Mouse (Mus musculus) lung, postnatal 25 days (tissue): ENCODE results near the gene Zfp609.
"Not testable (repeated sequence)": the region's sequence is repeated elsewhere in the genome, so short reads cannot be mapped to it uniquely, and the experiment has no call there.

Source experiments
- DNase-seq: peaks from one replicate; pipeline ENCODE4 v3.0.0; 2022; ENCODE audit warnings: low spot score

Zfp609 gene

DNA sequence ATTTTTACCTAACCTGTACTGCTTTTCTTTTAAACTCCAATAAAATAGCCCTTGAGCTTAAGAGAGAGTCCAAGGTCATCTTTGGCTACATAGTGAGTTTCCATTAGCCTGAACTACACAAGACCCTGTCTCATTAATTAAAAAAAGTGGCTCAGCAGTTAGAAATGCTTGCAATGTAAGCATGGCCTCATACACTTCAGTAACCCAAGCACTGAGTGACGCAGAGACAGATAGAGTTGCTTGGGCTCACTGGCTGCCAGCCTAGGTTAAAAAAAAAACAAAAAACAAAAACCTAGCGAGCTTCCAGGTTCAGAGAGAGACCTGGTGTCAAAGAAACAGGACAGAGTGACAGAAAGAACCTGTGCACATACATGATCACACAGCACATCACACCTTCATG lies 14.5 kb downstream of the Zfp609 start:
- DNase-seq, result no peak

- no peak for DNase-seq
These were observed 15.6 kb downstream of the Zfp609 start for GRCm38 (mm10) chr9:65811784-65812183.

DNA sequence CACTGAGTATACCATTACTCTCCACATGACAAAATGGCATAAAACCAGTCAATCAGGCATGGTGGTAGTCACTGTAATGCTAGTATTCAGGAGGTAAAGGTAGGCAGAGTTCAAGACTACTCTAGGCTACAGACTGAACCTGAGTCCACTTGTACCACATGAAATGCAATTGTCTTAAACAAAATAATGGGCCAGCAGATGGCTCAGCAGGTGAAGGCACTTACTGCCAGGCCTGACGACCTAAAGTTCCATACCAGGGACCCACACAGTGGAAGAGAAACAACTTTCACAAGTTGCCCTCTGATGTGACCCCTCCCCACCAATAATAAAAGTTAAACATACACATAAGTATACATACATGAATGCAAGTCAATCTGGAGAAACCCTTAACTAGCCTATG lies 19.5 kb downstream of the Zfp609 start:
- no peak for DNase-seq

- DNase-seq, result no peak
These were observed 20.1 kb downstream of the Zfp609 start for GRCm38 (mm10) chr9:65807251-65807650.

GRCm38 (mm10) chr9:65799770-65800169 lies 27.6 kb downstream of the Zfp609 start:
- DNase-seq, result no peak

DNA sequence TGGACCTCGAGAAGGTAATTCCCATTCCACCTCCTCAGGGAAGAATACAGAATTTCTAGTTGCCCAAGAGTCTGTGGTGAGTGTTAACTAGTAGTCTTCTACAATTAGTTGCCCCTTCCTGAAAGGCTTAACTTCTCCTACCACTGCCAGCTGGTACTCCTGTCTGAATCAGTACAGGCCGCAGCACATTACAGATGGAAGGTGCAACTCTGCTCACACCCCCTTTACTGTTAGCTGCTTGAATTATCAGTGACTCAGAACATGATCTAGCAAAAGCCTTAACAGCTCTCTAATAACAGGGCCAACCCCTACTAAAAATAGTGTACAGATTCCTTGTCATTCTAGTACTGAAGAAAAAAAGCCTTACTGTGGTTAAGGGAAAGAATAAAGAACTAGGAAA lies 31.7 kb downstream of the Zfp609 start:
- DNase-seq, result no peak

DNA sequence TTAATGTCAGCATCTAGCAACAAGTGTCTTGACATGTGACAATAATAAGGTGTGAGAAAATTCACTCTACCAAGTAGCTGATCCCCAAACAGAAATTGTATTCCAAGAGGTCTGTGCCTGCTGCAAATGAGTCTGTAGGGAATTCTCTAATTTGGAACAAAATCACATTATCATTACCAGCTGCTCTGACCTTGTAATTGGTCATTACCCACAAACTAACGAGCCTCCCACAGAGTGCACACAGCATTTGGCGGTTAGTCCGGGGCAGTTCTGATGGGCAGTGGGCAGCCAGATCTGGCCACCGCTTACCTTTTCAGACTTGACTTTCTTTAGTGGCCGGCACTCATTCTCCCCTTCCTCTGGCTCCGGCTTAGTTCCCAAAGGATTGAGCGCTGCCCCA lies 33.1 kb downstream of the Zfp609 start:
- DNase-seq, result no peak

GRCm38 (mm10) chr9:65793506-65793905 lies 33.9 kb downstream of the Zfp609 start:
- DNase-seq, result no peak

DNA sequence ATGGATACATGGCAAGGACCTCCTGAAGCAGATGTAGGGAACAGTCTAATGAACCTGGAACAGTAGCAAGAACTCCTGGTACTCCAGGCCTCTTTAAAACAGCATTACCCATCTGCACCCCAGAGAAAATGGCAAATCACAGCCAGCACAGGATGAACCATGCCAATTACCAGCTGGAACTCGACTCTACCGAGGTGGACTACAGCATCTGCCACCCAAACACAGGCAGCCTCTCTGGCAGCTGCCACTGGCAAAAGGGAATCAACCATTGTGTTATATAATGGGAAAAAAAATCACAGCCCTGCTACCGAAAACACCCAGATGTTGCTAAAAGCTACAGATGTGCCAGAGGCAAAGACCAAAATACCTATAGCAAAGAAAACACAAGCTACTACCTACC lies 34.3 kb downstream of the Zfp609 start:
- no peak for DNase-seq

DNA sequence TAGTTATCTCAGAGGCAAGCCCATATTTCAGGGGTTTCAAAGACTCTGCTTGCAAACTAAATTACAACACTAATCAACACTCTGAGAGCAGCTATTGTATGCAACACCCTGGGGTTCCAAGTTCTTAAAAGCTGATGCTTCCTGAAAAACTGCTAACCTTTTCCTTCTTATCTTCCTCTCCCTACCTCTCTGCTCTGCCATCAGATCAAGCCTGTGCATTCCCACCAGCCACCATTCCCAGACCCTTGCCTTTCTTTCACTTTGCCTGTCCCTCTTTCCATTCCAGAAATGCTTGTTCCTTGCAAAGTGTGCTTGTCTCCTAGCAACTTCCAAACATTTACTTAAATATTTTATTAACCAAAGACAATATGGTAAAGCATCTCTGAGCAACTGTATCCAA lies 35.5 kb downstream of the Zfp609 start:
- peak; percentile 26 for DNase-seq

GRCm38 (mm10) chr9:65791106-65791505 lies 36.3 kb downstream of the Zfp609 start:
- DNase-seq, result no peak

- peak; percentile 59 for DNase-seq
These were observed 37.6 kb downstream of the Zfp609 start for GRCm38 (mm10) chr9:65789788-65790187.

GRCm38 (mm10) chr9:65788556-65788955 lies 38.8 kb downstream of the Zfp609 start:
- DNase-seq, result no peak

- no peak for DNase-seq
These were observed 39.5 kb downstream of the Zfp609 start for GRCm38 (mm10) chr9:65787829-65788344.

DNA sequence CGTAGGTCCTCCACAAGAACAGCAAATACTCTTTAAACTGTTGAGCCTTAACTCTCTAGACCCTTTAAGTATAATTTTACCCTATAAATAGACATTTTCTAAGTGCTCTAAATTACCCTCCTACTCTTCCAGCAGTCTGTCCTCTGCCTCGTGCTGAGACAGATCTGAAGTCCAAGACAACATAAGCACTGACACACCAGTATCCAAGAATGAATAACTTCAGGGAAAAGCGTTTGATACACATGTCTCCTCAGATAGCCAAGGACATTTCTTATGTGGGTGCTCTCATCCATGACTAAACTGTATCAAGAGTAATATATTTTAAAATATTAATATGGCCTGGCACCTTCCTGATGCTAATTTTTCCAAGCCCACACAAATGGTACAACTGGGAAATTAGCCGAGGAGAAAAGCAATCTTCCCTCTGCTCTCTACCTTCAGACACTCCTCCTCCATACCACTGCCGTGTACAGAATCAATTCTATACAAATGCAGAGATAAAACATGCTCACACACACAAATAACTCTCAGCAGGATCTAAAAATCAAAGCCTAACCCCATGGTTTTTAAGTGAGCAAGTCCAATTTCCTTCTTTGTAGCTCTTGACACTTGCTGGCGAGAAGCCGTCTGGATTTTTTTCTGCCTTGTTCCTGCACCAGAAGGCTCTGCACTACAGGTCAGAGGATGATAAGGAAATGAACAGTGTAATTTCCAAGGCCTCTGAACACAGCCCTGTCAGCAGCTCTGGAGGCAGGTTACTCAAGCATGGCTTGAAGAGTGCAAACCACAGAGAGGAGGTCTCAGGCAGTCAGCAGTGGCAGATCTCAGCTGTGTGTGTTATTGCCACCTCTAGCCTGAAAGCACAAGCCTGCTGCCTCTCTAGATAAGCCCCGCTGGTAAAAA lies 40.2 kb downstream of the Zfp609 start:
- peak; percentile 43 for DNase-seq

DNA sequence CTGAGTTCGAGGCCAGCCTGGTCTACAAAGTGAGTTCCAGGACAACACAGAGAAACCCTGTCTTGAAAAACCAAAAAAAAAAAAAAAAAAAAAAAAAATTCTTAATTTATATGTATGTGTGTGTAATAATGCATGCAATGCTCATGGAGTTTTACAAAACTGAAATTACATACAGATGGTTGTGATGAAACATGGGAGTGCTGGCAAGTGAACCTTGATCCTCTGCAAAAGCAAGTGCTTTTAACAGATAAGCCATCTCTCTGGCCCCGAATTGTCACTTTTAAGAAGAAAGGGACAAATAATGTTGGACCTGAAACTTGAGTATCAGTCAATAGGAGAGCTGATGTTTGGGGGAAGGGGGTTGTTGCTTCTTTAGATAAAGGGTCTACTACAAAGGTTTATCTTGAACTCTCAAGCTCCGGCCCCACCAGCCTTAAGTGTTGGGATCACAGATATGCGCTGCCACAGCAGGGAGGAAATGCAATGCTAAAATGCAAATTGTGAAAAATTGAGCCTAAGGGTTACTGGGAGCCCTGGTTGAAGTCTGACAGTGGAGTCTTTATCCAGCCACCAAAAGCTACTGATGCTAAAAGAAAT lies 41.5 kb downstream of the Zfp609 start:
- DNase-seq, result no peak

GRCm38 (mm10) chr9:65779619-65780018 lies 47.7 kb downstream of the Zfp609 start:
- not testable (repeated sequence) for DNase-seq

- DNase-seq, result no peak
These were observed 50.4 kb downstream of the Zfp609 start for GRCm38 (mm10) chr9:65776874-65777432.

- no peak for DNase-seq
These were observed 51.1 kb downstream of the Zfp609 start for GRCm38 (mm10) chr9:65776137-65776872.

GRCm38 (mm10) chr9:65773783-65774182 lies 53.6 kb downstream of the Zfp609 start:
- DNase-seq, result no peak

DNA sequence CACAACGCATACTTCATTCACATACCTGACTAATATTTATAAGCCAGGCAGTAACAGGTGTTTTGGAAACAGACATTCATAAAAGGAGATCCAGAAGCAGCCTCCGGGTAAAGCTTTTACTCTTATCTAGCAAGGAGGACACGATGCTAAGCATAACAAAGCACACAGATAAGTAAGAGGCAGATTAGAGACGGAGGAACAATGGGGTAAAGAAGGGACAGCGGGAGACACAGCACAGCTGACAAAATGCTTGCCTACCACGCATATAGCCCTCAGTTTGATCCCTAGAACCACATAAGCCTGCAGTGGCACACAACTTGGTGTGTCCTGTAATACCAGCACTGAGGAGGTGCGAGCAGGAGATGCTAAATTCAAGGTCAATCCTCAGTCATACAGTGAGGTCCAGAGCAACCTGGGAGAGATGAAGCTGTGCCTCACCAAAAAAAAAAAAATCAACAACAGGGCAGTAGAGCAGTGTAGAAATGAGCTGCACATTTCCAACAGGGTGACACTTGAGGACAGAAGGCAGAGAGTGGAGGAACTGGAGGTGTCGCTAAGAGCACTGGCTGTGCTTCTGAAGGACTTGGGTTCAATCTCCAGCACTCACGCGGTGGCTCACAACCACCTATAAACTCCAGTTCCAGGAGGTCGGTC lies 56.2 kb downstream of the Zfp609 start:
- no peak for DNase-seq

- DNase-seq, result no peak
These were observed 64.6 kb downstream of the Zfp609 start for GRCm38 (mm10) chr9:65762728-65763127.
